Mouse (Mus musculus) liver, embryonic 14.5 days (tissue): ENCODE data around the gene Opalin.

Source experiments
- CTCF ChIP-seq: IDR thresholded peaks from 2 replicates; pipeline ENCODE4 v1.5.1; 2016; ENCODE audit warnings: antibody characterized with exemption, low read depth, control low read depth
- EP300 ChIP-seq: IDR thresholded peaks from 2 replicates; pipeline ENCODE4 v1.6.1; 2016; ENCODE audit warnings: antibody characterized with exemption, low read depth

DNA sequence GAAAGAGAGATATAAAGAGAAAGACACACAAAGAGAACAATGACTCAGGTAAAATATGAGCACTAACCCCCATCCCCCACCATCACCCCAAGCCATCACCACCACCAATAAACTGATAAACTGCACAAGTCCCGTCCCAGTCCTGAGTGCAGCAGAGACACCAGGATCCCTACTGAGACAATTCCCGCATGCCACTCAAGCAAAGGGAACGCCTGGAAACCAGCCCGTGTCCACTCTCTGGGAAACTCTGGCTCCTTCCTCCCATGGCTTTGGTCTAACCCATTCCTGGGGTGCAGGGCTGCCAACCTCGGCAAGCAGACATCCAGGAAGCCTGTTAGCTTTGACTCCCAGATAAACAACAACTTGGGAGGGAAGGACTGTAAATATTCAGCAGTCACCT, 33.1 kb upstream of the Opalin start:
- no peak for TF ChIP-seq EP300
- no peak for TF ChIP-seq CTCF
